Mouse (Mus musculus): ENCODE measurements around the gene Dync1li2.

Gene Dync1li2

DNA sequence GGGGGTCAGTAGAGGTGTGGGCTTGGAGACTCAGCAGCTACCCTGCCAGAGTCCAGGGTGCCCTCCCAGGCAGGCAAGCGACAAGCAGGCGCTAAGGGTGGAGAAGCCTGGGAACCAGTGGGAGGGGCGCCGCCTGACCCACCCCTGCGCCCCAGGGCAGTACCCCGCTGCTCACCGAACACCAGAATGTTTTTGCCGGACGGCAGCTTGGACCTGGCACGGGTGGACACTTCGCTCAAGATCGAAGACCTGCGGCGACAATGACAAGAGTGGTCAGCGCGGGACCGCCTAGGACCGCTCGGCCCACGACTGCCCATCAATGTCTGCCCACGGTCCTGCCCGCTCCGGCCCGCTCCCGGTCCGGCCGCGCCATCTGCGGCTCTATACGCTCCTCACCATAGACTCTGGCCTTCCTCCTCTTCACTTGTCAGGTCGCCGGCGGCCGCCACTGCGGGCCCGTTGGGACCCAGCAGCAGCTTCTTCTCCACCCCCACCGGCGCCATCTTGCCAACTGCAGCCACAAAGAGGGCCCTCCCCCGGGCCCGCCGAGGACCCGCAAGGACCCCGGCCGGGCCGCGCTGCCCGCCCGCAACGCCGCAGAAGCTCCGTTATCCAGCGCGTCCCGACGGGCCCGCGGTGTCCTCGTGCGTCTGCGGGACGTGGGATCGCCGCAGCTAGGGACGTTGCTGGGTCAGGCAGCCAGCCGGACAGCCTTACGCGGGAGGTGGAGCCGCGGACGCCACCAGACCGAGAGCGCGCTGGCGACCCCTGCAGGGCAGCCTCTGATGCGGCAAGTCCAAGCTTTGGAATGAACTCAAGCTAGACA is at the start of gene Dync1li2:
Gene Dync1li2 (minus strand): TSS at position 749 of the 826 bp plus-strand sequence.
- in situ Hi-C loops (cut with MboI, MseI) = loop anchor here in 1 of 2 experiments (5.0 kb wide), 2 partner anchors 100 to 195 kb away; partner anchors contain the start of gene Tk2

DNA sequence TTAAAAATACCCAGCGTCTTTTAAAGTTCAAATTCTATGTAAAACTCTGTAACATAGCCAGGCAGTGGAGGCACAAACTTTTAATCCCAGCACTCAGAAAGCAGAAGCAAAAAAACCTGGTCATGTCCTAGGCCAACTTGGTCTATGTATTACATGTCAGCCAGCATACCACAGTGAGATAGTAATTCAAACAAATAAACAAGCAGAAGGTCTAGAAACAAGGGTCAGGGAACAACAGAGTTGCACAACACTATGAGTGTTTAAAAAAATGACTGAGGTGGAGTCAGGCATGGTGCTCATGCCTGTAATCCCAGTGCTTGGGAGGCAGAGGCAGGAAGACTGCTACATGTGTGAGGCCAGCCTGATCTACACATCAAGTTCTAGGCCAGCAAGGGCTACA is 36.2 kb upstream of the Dync1li2 start:
- in situ Hi-C loops (cut with MboI, MseI) = no loop called here

DNA sequence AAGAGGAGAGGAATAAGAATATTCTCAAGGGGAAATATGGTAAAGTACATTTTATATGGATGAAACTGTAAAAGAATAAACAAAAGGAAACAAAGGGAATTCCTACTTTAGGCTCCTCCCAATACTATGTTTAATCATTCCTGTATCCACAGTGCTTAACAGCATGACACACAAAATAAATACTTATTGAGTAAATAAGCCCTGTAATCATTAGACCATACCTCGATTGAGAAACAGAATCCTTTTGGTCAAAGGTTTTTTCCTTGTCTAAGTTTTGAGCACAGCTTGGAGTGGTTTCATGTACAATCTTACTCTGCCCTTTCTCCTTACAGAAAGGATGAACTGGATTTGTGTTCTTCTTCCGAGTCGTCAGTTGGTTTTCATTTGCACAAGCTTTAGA is 29.6 kb upstream of the Dync1li2 start:
- in situ Hi-C loops (cut with MboI, MseI) = no loop called here

DNA sequence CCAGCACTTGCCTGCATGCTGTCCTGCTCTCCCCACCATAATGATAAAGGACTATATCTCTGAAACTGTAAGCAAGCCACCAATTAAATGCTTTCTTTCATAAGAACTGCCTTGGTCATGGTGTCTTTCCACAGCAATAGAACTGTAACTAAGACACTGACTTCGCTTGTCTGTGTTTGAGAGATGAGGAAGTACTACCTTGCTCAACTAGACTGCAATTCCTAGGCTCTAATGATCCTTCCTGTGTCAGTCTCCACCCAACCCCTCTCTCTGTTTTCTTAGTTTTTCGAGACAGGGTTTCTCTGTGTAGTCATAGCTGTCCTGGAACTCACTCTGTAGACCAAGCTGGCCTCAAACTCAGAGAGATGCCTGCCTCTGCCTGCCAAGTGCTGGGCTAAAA is 24.6 kb upstream of the Dync1li2 start:
- in situ Hi-C loops (cut with MboI, MseI) = no loop called here

DNA sequence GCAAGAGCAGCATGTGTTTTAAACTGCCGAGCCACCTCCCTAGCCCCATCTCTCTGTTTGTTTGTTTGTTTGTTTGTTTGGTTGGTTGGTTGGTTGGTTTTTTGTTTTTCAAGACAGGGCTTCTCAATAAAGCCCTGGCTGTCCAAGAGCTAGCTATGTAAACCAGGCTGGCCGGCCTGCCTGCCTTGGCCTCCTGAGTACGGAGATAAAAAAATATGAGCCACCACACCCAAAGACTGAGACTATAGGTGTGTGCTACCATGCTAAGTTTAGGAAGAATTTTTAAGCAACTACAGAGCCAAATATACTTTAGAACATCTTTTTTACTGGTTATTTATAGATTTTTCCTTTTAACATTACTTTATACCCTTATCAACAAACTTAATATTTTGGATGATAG is 9.3 kb upstream of the Dync1li2 start:
- in situ Hi-C loops (cut with MboI, MseI) = no loop called here

DNA sequence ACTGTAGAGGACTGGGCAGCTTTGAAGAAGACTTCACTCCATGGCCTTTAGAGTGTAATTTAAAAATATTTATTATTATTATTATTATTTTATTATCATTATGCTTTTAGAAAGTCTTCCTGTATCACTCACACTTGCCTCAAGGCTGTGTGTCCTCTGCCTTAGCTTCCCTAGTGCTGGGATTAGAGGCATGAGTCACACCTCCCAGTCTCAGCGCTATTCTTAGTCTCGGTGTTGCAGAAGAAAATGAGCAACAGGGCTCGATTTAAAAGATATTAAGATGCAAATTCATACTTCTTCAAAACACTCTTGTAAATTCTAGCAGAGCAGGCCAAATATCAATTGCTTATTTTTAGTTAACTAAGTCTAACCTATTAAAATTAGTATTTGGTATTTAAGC is 5.9 kb upstream of the Dync1li2 start:
- in situ Hi-C loops (cut with MboI, MseI) = no loop called here

DNA sequence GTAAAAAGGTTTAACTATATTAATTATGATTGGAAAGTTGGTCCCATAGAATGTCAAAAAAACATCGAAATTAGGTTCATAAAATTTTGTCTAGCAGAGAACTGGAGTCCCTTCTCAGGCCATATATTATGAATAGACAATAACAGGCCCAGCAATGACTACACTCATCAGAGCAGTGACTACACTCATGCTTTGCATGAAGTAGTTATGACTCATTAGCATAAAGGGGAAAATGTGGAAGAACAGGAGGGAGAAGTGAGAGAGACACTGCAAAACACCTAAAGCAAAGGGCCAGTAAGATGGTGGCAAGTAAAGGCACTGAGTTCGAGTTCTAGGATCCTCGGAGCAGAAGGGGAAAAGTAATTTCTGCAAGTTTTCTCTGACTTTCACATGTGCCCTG is 3.2 kb upstream of the Dync1li2 start:
- in situ Hi-C loops (cut with MboI, MseI) = no loop called here

DNA sequence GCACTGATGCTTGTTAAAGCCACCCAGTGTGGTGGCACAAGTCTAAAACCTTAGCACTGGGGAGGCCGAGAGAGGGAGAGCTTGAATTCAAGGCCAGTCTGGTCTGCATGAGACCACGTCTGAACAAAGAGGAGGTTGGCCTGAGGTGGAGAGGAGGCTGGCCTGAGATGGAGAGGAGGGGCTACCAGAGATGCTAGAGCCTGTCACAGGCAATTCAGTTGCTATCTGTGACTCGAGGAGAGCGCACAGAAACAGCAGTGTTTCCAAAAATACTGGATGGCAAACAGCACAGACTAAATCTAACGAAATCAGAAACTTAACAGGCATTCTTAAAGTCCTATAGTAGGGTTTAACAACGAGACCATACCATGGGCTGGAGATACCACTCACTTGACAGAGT is 2.4 kb upstream of the Dync1li2 start:
- in situ Hi-C loops (cut with MboI, MseI) = no loop called here

DNA sequence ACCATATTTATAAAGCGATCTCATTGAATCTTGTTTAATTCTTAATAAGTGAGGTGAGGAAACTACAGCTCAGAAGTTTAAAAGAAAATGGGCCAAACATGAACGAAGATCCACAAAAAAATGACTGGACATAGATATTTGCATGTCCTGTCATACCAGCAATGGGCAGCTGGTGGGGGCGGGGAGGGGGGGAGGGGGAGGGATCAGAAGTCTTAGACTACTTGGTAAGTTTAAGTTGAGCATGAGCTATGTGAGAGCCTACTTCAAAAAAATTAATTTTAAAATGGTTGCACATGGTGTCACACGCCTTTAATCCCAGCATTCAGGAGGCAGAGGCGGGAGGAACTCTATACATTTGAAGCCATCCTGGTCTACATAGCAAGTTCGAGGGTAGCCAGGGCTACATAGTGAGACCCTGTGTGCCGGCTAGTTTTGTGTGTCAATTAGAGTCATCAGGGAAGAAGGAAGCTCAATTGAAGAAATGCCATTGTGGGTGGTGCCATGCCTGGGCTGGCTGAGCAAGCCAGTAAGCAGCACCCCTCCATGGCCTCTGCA is 355 bp upstream of the Dync1li2 start:
- in situ Hi-C loops (cut with MboI, MseI) = loop anchor here in 1 of 2 experiments (5.0 kb wide), 2 partner anchors 101 to 196 kb away; partner anchors contain the start of gene Tk2

DNA sequence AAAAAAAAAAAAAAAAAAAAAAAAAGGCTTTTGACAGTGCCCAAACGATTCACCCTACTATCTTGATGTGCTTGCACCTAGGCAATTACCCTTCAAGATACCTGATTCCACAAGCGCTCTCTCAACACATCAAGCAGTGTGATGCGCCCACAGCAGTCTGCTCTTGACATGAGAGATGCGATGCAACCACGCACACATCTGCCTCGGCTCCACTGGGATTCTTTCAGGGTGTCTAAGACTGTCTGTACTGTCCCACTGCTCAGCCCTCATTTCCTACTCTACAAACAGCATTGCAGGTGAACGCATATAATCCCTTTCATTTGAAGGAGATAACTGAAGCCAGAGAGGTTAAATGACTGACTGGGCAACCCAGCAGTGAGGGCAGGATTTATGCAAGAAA is 1.2 kb downstream of the Dync1li2 start:
- in situ Hi-C loops (cut with MboI, MseI) = loop anchor here in 1 of 2 experiments (5.0 kb wide), 2 partner anchors 99 to 194 kb away; partner anchors contain the start of gene Tk2

DNA sequence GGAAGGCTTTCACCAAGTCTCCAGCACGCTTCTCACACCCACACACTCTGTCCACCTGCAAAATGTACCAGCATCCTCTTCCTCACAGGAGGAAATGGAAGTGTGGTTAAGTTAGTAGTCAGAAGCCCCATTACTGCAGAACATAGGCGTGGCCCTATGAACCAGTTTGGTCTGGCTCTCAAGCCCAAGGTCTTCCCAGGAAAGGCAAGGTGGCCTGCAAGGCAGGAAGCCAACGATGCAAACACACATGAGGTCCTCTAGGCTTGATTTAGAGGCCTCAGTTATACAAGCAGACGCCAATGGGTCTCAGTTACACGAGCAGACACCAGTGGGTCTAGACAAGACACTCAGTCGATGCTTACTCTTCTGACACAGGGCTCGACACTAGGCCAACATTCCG is 3.4 kb downstream of the Dync1li2 start:
- in situ Hi-C loops (cut with MboI, MseI) = no loop called here

DNA sequence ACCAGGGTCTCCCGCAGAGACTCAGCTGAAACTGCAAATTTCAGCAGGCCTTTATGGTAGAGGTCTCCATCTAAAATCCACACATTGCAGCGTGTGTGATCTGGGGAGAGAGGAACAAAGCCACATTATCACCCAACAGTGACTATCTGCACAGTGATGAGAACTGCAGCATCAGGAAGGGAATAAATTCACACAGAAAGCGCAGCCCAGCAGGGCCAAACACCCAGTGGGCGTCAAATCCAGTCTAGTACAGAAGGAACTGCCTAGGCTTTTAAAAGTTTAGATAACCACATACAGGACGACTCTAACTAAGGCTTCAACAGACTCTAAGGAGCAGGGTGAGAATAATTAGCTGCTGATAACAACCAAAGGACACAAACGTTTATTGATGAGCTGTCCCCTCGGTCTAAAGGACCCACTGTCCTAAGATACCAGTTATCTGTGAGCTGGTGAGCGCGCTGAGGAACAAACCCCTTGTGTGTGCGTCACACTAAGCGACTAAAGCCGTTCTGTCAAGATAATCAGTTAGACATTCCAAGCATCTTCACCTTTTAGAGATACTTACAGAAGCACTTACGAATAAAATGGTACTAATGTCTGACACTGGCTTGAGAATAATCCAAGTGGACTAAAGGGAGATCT is 5.2 kb downstream of the Dync1li2 start:
- in situ Hi-C loops (cut with MboI, MseI) = no loop called here

DNA sequence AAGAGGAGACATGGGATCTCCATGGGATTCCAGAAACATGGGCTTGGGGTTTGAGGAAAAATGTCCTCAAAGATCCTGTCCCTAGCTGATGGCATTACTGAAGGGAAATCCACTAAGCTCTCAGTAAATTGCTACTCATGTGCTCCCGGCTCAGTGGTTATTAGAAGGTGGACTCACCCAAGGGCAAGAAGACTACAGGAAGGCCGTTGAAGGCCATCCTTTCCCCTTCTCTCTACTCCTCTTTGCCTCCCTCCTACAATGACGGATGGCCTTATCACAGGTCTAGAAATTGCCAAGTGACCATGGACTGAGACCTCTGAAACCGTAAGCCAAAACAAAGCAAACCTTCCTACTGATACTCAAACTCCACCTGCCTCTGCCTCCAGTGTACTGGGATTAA is 6.3 kb downstream of the Dync1li2 start:
- in situ Hi-C loops (cut with MboI, MseI) = no loop called here

DNA sequence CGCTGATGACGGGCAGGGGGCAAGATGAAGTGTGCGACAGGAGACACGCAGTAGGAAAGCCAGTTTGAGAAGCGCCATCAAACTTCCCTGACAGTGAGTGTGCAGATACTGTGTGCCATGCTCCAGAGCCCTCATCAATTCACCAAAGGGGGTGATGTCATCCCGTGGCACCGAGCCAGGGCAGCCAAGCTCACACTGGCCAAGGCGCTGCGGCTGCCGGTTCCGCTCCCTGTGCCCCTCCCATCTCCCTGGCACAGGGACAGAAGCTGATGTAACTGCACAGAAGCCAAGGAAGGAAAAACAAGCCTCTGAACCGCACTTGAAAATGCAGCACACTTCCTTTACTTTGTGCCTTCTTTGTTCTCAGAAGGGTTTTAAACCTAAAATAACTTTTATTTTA is 6.8 kb downstream of the Dync1li2 start:
- in situ Hi-C loops (cut with MboI, MseI) = no loop called here

DNA sequence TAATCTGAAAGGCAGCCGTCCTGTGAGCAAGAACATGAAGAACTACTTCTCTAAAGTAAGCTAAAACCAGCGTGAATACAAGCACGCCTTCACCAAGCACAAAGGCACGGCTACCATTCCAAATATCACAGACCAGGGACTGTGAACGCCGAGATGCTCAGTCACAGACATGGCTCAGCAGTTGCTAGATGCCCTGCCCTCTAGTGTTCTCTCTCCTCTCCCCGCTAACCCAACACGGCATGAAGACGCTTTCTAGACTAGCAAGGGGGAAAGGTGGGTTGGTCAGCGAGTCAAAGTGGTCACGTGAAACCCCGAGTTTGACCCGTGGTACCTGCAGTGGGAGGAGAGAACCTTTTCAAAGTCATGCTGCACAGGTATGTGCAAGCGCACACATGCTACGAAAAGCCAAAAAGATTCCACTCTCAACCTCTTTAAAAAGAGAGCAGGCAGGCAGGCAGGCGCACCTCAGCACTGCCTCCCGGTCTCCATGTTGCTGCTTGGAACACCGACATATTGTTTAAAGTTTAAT is 8.0 kb downstream of the Dync1li2 start:
- in situ Hi-C loops (cut with MboI, MseI) = no loop called here

DNA sequence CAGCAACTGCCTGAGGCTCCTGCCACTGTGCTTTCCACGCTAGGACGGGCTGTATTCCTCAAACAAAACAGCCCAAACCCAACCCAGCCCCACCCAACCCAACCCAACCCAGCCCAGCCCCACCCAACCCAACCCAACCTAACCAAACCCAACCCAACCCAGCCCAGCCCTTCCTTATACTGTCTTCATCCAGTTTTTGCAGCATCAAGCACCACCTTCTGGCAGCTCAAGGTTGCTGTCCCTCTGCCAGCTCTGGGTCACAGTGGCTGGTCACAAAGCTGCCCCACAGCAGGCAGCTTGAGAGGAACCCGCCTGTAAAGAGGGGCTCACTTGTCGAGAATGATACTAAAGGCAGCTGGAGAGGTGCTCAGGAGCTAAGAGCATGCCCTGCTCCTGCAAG is 8.6 kb downstream of the Dync1li2 start:
- in situ Hi-C loops (cut with MboI, MseI) = no loop called here

DNA sequence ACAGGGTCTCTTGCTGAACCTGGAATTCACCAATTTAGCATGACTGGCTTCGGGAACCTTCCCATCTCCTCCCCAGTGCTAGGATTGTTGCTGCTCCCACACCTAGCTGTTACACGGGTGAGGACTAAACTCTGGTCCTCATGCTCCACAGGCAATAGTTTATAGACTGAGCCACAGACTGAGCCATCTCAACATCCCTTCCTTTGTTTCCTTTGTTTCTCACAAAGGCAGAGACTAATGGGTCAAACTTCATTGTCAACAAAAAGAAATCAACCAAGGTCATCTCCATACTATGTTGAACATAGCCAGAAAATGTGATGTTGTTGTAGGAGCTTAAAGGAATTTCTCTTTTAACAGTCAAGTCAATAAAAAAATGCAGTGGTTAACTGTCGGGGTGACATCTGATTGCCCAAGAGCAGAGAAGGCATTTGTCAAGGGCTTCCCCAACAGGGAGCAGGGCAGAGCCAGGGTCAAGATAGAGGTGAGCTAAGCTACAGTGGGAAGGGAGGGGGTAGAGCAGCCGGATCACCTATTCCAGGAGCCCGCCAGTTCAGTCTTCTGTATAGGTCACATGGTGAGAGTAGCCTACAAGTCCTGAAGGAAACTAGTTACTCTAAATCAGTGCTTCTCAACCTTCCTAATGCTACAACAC is 9.5 kb downstream of the Dync1li2 start:
- in situ Hi-C loops (cut with MboI, MseI) = no loop called here

DNA sequence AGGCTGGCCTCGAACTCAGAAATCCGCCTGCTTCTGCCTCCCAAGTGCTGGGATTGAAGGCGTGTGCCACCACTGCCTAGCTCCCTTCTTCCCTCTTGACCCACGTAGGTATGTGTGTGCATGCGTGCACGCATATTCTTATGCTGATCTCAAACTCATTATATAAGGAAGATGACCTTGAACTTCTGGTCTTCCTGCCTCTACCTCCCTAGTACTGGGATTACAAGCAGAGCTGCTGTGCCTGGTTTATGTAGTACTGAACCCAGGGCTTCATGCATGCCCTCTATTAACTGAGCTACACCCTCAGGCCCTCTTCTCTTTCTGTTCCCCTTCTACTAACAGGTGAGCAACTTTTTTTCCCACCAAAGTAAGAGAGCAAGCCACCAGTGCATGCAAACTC is 10.2 kb downstream of the Dync1li2 start:
- in situ Hi-C loops (cut with MboI, MseI) = no loop called here

DNA sequence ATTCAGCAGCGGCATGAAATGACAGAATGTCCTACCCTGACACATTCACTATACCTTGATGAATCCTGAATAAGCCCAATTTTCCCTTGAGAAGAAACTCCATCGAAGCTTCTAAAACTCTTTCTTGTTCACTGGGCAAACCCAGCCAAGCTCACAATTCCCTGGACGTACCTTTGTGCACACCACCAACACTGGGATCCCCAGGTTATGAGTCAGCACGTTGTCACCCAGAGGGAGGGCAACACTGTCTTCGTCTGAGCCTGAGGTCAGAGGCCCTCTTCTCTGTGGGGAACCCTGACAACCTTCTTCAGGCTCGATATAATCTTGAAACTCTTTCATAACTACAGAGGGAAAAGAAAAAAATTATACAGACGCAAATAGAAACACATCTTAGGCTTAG is 12.6 kb downstream of the Dync1li2 start:
- in situ Hi-C loops (cut with MboI, MseI) = no loop called here

DNA sequence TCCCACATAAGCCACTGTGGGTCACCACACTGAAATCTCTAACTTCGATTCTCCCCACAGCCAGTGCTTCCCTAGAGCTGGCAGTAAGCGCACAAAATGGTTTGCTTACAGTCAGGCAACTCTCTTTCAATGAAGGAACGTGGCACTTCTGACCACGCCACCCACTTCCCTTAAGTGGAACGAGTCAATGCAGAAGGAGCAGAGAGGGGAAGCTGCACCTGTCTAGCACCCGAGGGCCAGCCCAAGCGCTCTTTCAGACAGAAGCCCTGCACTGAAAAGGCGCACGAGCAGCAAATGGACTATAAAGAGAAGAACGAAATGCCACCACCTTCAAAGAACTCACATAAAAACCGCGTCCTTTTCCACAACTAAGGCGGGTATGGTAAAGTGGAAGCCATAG is 15.1 kb downstream of the Dync1li2 start:
- in situ Hi-C loops (cut with MboI, MseI) = no loop called here

DNA sequence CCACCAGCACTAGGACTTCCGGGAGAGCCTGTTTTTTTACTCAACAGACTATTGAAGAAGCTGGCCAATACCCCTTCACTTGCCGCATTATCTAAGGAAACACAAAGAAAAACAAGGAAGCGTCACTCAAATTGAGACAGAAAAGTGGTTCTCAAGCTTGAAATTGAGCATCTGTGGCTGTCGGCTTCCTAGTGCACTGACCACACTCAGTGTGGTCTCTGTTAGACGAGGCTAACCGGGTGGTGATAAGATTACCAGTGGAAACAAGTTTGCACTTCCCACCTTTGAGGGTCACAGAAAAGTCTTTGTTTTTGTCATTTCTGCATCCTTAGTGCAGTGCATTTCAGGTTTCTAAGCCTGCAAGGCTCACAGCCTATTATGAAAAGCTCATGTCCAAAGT is 20.5 kb downstream of the Dync1li2 start:
- in situ Hi-C loops (cut with MboI, MseI) = no loop called here

DNA sequence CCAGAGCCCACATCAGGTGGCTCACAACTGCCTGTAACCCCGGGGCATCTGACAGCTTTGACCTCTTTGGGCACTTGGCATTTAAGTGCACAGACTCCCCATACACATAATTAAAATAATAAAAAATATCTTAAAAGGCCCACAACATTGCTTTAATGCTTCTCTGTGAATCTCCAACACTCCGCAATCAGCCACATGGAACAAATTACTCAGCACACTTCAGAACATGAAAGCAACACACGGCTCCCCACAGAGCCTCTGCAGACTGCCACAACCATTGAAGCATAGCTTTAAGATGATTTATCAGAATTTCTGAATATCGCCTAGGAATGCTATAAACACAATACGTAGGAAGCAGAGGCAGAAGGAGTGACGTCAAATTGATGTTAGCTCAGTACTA is 26.8 kb downstream of the Dync1li2 start:
- in situ Hi-C loops (cut with MboI, MseI) = no loop called here
